ENCODE assay signal across 8 mouse cellular contexts in genomic region chr16:20695622-20696323, GRCm38 (mm10). TPM values are rescaled to one million over a fixed set of nuclear protein-coding genes. Genes with fewer than 3 reads are reported as not detected.
DNase-seq lines count a peak whose midpoint lies in the region; ATAC-seq lines count a peak whose summit lies in the region.

No protein-coding gene starts in this region.

- peak overlapping the region; percentile 70 for H3K9ac ChIP-seq in forebrain, embryonic 16.5 days (replicated peaks; ENCODE audit: low read depth, low read length)
- peak overlapping the region; percentile 38 for H3K9ac ChIP-seq in liver, embryonic 11.5 days (ENCODE audit: low read depth, low read length)
- peak overlapping the region; percentile 74 for H3K9ac ChIP-seq in neural tube, embryonic 13.5 days

- H3K27me3 ChIP-seq in forebrain, embryonic 16.5 days (replicated peaks; ENCODE audit: control insufficient read depth, insufficient read depth, low read length), result no peaks in the 10 kb centered on the region
- peaks cover 19% of the 10 kb centered on the region for H3K27me3 ChIP-seq in liver, embryonic 11.5 days (replicated peaks; ENCODE audit: control insufficient read depth, insufficient read depth, low read length)
- H3K27me3 ChIP-seq in neural tube, embryonic 13.5 days, result no peaks in the 10 kb centered on the region

- peak overlapping the region; percentile 79 for H3K4me2 ChIP-seq in forebrain, embryonic 16.5 days (ENCODE audit: low read length)
- H3K4me2 ChIP-seq in liver, embryonic 11.5 days, result peak overlapping the region; percentile 71
- peak overlapping the region; percentile 82 for H3K4me2 ChIP-seq in neural tube, embryonic 13.5 days

- H3K4me3 ChIP-seq in forebrain, embryonic 16.5 days (replicated peaks; ENCODE audit: low read length), result peak overlapping the region; percentile 50
- peak overlapping the region; percentile 42 for H3K4me3 ChIP-seq in liver, embryonic 11.5 days (ENCODE audit: low read depth, low read length)
- H3K4me3 ChIP-seq in neural tube, embryonic 13.5 days, result peak overlapping the region; percentile 44

- peak; percentile 95 for DNase-seq in MN1 (ENCODE audit: low spot score)
- peak; percentile 88 for DNase-seq in cerebellum, adult 11 months
- peak; percentile 91 to 92 for DNase-seq in heart, postnatal 10 days
- DNase-seq in kidney, postnatal 25 days, result peak; percentile 90 to 94
- no peak for DNase-seq in liver, embryonic 11.5 days (ENCODE audit: low spot score)
- peak; percentile 42 to 75 for DNase-seq in urinary bladder, postnatal 36 days (ENCODE audit: low spot score in 2 of 2)

- intact Hi-C loops in heart, postnatal 10 days (cut with DNase I), result loop anchor here (1.0 kb wide), 1 partner anchor 22 kb away; no protein-coding TSS in a partner anchor

- peak; percentile 77 for ATAC-seq in forebrain, embryonic 16.5 days
- ATAC-seq in liver, embryonic 11.5 days (replicated peaks; ENCODE audit: low FRiP score), result 0 out of 2 replicates have a peak, but pooled peaks have one; percentile 4
- ATAC-seq in neural tube, embryonic 13.5 days (ENCODE audit: low read depth), result peak; percentile 71

- H3K9me3 ChIP-seq in forebrain, embryonic 16.5 days (ENCODE audit: control insufficient read depth, low read length), result no peaks in the 10 kb centered on the region
- H3K9me3 ChIP-seq in liver, embryonic 11.5 days (ENCODE audit: control insufficient read depth, low read length), result no peaks in the 10 kb centered on the region
- H3K9me3 ChIP-seq in neural tube, embryonic 13.5 days, result no peaks in the 10 kb centered on the region

- WGBS in forebrain, embryonic 16.5 days, result under 1% methylated on average over 46 of the region's 46 CpGs
- WGBS in liver, embryonic 11.5 days, result 7% methylated on average over 46 of the region's 46 CpGs
- under 1% methylated on average over 46 of the region's 46 CpGs for WGBS in neural tube, embryonic 13.5 days

- peaks cover 33% of the 10 kb centered on the region for H3K4me1 ChIP-seq in forebrain, embryonic 16.5 days (replicated peaks; ENCODE audit: control insufficient read depth, insufficient read depth, low read length)
- H3K4me1 ChIP-seq in liver, embryonic 11.5 days (replicated peaks; ENCODE audit: control insufficient read depth, insufficient read depth, low read length), result peaks cover 24% of the 10 kb centered on the region
- H3K4me1 ChIP-seq in neural tube, embryonic 13.5 days (replicated peaks), result peaks cover 50% of the 10 kb centered on the region

- peak overlapping the region; percentile 86 for H3K27ac ChIP-seq in forebrain, embryonic 16.5 days (ENCODE audit: low read length)
- H3K27ac ChIP-seq in liver, embryonic 11.5 days (ENCODE audit: low read depth, low read length), result no peak overlapping the region
- peak overlapping the region; percentile 87 for H3K27ac ChIP-seq in neural tube, embryonic 13.5 days (replicated peaks)

- peaks cover 13% of the 10 kb centered on the region for H3K36me3 ChIP-seq in forebrain, embryonic 16.5 days (ENCODE audit: control insufficient read depth, insufficient read depth)
- H3K36me3 ChIP-seq in liver, embryonic 11.5 days (ENCODE audit: control insufficient read depth, insufficient read depth, low read length), result peaks cover 10% of the 10 kb centered on the region
- peaks cover 35% of the 10 kb centered on the region for H3K36me3 ChIP-seq in neural tube, embryonic 13.5 days

RNA-seq across cellular contexts. Expression of gene Fam131a, which starts 2.7 kb away (rescaled TPM):
- 57.4 and 65.3 TPM in 2 replicates for polyA plus RNA-seq in forebrain, embryonic 16.5 days (2015; fragmentation: Nextera tagmentation; extraction: Ambion mirVana)
- total RNA-seq in heart, postnatal 10 days (2021), result 10 to 100 TPM; 16.0 to 18.9 TPM
- 2.1 TPM in 2 replicates for polyA plus RNA-seq in liver, embryonic 11.5 days (2014; fragmentation: Nextera tagmentation; extraction: Ambion mirVana)
- 26.3 and 27.8 TPM in 2 replicates for polyA plus RNA-seq in neural tube, embryonic 13.5 days (2015; fragmentation: Nextera tagmentation; extraction: Ambion mirVana)

RNA-seq across cellular contexts. Expression of gene Polr2h, which starts 21.7 kb away (rescaled TPM):
- polyA plus RNA-seq in forebrain, embryonic 16.5 days (2015; fragmentation: Nextera tagmentation; extraction: Ambion mirVana), result 84.5 and 94.4 TPM in 2 replicates
- 10 to 100 TPM; 12.5 to 13.2 TPM for total RNA-seq in heart, postnatal 10 days (2021)
- polyA plus RNA-seq in liver, embryonic 11.5 days (2014; fragmentation: Nextera tagmentation; extraction: Ambion mirVana), result 124 and 127 TPM in 2 replicates
- polyA plus RNA-seq in neural tube, embryonic 13.5 days (2015; fragmentation: Nextera tagmentation; extraction: Ambion mirVana), result 89.9 and 92.3 TPM in 2 replicates

RNA-seq across cellular contexts. Expression of gene Clcn2, which starts 21.8 kb away (rescaled TPM):
- polyA plus RNA-seq in forebrain, embryonic 16.5 days (2015; fragmentation: Nextera tagmentation; extraction: Ambion mirVana), result 15.9 and 20.8 TPM in 2 replicates
- total RNA-seq in heart, postnatal 10 days (2021), result 1 to 10 TPM; 3.3 to 3.5 TPM
- 14.4 and 15.3 TPM in 2 replicates for polyA plus RNA-seq in liver, embryonic 11.5 days (2014; fragmentation: Nextera tagmentation; extraction: Ambion mirVana)
- 30.8 and 31.4 TPM in 2 replicates for polyA plus RNA-seq in neural tube, embryonic 13.5 days (2015; fragmentation: Nextera tagmentation; extraction: Ambion mirVana)

RNA-seq across cellular contexts. Expression of gene Eif4g1, which starts 27.7 kb away (rescaled TPM):
- polyA plus RNA-seq in forebrain, embryonic 16.5 days (2015; fragmentation: Nextera tagmentation; extraction: Ambion mirVana), result 131 and 142 TPM in 2 replicates
- total RNA-seq in heart, postnatal 10 days (2021), result 100 to 1,000 TPM; 353 to 356 TPM
- polyA plus RNA-seq in liver, embryonic 11.5 days (2014; fragmentation: Nextera tagmentation; extraction: Ambion mirVana), result 185 and 196 TPM in 2 replicates
- 141 and 144 TPM in 2 replicates for polyA plus RNA-seq in neural tube, embryonic 13.5 days (2015; fragmentation: Nextera tagmentation; extraction: Ambion mirVana)

RNA-seq across cellular contexts. Expression of gene Chrd, which starts 37.2 kb away (rescaled TPM):
- 4.2 and 4.4 TPM in 2 replicates for polyA plus RNA-seq in forebrain, embryonic 16.5 days (2015; fragmentation: Nextera tagmentation; extraction: Ambion mirVana)
- total RNA-seq in heart, postnatal 10 days (2021), result 1 to 10 TPM; 1.4 to 3.4 TPM
- 0.77 and 0.93 TPM in 2 replicates for polyA plus RNA-seq in liver, embryonic 11.5 days (2014; fragmentation: Nextera tagmentation; extraction: Ambion mirVana)
- 5.8 and 6.9 TPM in 2 replicates for polyA plus RNA-seq in neural tube, embryonic 13.5 days (2015; fragmentation: Nextera tagmentation; extraction: Ambion mirVana)

Comparison
In these comparisons a context has a peak if more than half of its experiments do, and no peak if none do; other contexts are left out.
1. ATAC-seq: peak in every context shown above with its lines; median percentile 77 in forebrain, embryonic 16.5 days; 71 in neural tube, embryonic 13.5 days; 4 in liver, embryonic 11.5 days.